Mouse (Mus musculus) heart, adult 2 months (tissue): Measurements from ENCODE around the gene Hoxc4.

Experiments used
- CTCF ChIP-seq: fragments of 200-600 bp; IDR thresholded peaks from 2 replicates; pipeline ENCODE4 v1.8.1; 2022; ENCODE audit warnings: antibody characterized with exemption, mild to moderate bottlenecking, moderate library complexity
- EP300 ChIP-seq: fragments of 200-500 bp; IDR thresholded peaks from 2 replicates; pipeline ENCODE4 v1.6.1; 2011; ENCODE audit warnings: low read depth, low read length, control low read depth; ENCODE audit not compliant: insufficient read depth
- POLR2A ChIP-seq: fragments of 200-500 bp; IDR thresholded peaks from 2 replicates; pipeline ENCODE4 v1.6.1; 2011; ENCODE audit warnings: mild to moderate bottlenecking, low read depth, low read length, control low read depth; ENCODE audit not compliant: insufficient read depth

- TF ChIP-seq POLR2A (no peak), EP300 (no peak), CTCF (no peak)
Observed at GRCm38 (mm10) chr15:102990461-102991397, 28.0 kb upstream of the Hoxc4 start, which contains the start of gene Hoxc8.
